15 mouse cellular contexts compared by ENCODE assay signal in genomic region chr5:144632295-144632694, GRCm38 (mm10).
"Had no signal": no experiment of that assay in that cellular context is flagged by ENCODE, and none has a peak within 500 bp of the region (broad histone marks: within the 10 kb centered on the region; RNA-seq: fewer than 3 reads in every experiment).

No protein-coding gene starts in this region.

- DNase-seq: forebrain, postnatal 0 days; gastrocnemius, postnatal 14 days; gastrocnemius, postnatal 36 days; heart, adult 11 months; heart, adult 2 months; heart, postnatal 14 days; heart, postnatal 36 days; kidney, adult 11 months; kidney, adult 2 months; kidney, adult 9 months; kidney, postnatal 14 days; kidney, postnatal 36 days; layer of hippocampus, adult 9-11 months; liver; liver, embryonic 13.5 days had no signal
